Mouse (Mus musculus): Measurements from ENCODE around the gene Dnah12. TPM values are rescaled to one million over a fixed set of nuclear protein-coding genes. Genes with fewer than 3 reads are reported as not detected.
A peak's percentile ranks its signal among the peaks of the same experiment; 100 is the strongest.
"Not testable (repeated sequence)": the region's sequence is repeated elsewhere in the genome, so short reads cannot be mapped to it uniquely, and the experiment has no call there.

Gene Dnah12
- 0.08 TPM in 1 of 2 replicates, not detected in the other for polyA plus RNA-seq (2012; ENCODE audit: insufficient read depth, insufficient read length, missing spikeins)

- Histone ChIP-seq H3K4me1 (ENCODE audit: control insufficient read depth, insufficient read depth, insufficient read length, low read length) (no peaks in the 10 kb centered on the region), H3K4me3 (ENCODE audit: insufficient read depth, low read depth, low read length) (no peak within 1 kb of the TSS), H3K27ac (replicated peaks; ENCODE audit: low read depth, low read length) (no peak within 1 kb of the TSS)
Observed at GRCm38 (mm10) chr14:26692974-26693373, at the start of gene Dnah12. Gene Dnah12 (plus strand): TSS chr14:26693274.

- peaks cover 8% of the 10 kb centered on the region for H3K4me1 ChIP-seq (ENCODE audit: control insufficient read depth, insufficient read depth, insufficient read length, low read length)
- H3K4me3 ChIP-seq (ENCODE audit: insufficient read depth, low read depth, low read length), result no peak overlapping the region
- no peak overlapping the region for H3K27ac ChIP-seq (replicated peaks; ENCODE audit: low read depth, low read length)
Observed at GRCm38 (mm10) chr14:26645989-26646650, 47.0 kb upstream of the Dnah12 start.

DNA sequence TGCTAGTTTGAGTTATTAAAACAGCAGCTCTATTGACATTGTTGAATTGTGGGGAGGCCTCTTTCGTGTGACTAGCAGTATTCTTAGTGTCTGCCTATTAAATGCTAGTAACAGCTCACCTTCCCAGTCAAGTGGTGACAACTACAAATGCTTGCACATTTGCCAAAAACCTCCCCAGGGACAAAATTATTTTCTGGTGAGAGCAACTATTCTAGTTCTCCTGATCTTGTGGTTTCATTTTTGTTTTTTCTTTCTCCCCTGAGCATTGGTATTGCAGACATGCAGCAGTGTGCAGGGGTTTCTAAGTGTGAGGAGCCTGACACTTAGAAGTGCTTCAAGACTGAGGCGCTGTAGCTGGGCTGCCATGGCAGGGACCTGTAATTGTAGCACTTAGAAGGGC is 45.3 kb upstream of the Dnah12 start:
- Histone ChIP-seq H3K4me3 (ENCODE audit: insufficient read depth, low read depth, low read length) (no peak overlapping the region), H3K27ac (replicated peaks; ENCODE audit: low read depth, low read length) (no peak overlapping the region)

DNA sequence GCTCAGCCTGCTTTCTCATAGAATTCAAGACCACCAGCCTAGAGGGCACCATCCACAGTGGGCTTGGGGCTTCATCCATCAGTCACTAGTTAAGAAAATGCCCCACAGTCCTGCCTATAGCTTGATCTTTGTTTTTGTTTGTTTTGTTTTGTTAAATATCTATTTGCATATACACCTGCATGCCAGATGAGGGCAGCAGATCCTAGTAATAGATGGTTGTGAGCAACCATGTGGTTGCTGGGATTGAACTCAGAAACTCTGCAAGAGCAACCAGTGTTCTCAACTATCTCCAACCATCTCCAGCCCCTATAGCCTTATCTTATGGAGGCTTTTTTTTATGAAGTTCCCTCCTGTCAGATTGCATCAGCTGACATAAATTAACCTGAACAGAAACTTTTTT is 41.2 kb upstream of the Dnah12 start:
- no peak overlapping the region for H3K27ac ChIP-seq (replicated peaks; ENCODE audit: low read depth, low read length)
- no peak overlapping the region for H3K4me3 ChIP-seq (ENCODE audit: insufficient read depth, low read depth, low read length)
- H3K4me1 ChIP-seq (ENCODE audit: control insufficient read depth, insufficient read depth, insufficient read length, low read length), result peaks cover 5% of the 10 kb centered on the region

More for the DNA sequence above, 45.3 kb upstream of the Dnah12 start:
- peaks cover 8% of the 10 kb centered on the region for H3K4me1 ChIP-seq (ENCODE audit: control insufficient read depth, insufficient read depth, insufficient read length, low read length)

DNA sequence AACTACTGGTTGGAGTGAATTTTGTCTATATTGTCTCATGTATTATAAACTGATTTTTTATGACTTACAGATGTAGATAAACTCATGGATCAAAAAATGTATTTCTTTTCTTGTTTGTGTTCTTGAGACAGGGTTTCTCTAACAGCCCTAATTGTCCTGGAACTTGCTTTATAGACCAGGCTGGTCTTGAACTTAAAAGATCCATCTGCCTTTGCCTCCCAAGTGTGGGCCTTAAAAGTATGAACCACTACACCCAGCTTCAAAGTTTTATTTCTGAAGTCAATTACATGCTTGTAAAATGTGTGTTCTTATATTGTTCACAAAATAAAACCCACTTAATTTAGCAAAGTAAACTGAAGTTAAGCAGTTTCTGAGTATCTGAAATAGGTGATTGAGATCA is 34.9 kb upstream of the Dnah12 start:
- H3K27ac ChIP-seq (replicated peaks; ENCODE audit: low read depth, low read length), result no peak overlapping the region
- no peaks in the 10 kb centered on the region for H3K4me1 ChIP-seq (ENCODE audit: control insufficient read depth, insufficient read depth, insufficient read length, low read length)
- H3K4me3 ChIP-seq (ENCODE audit: insufficient read depth, low read depth, low read length), result no peak overlapping the region

GRCm38 (mm10) chr14:26660233-26660632 is 32.8 kb upstream of the Dnah12 start:
- Histone ChIP-seq H3K4me1 (ENCODE audit: control insufficient read depth, insufficient read depth, insufficient read length, low read length) (no peaks in the 10 kb centered on the region), H3K4me3 (ENCODE audit: insufficient read depth, low read depth, low read length) (no peak overlapping the region), H3K27ac (replicated peaks; ENCODE audit: low read depth, low read length) (no peak overlapping the region)

GRCm38 (mm10) chr14:26662016-26662415 is 31.1 kb upstream of the Dnah12 start:
- no peaks in the 10 kb centered on the region for H3K4me1 ChIP-seq (ENCODE audit: control insufficient read depth, insufficient read depth, insufficient read length, low read length)
- no peak overlapping the region for H3K4me3 ChIP-seq (ENCODE audit: insufficient read depth, low read depth, low read length)
- H3K27ac ChIP-seq (replicated peaks; ENCODE audit: low read depth, low read length), result no peak overlapping the region

DNA sequence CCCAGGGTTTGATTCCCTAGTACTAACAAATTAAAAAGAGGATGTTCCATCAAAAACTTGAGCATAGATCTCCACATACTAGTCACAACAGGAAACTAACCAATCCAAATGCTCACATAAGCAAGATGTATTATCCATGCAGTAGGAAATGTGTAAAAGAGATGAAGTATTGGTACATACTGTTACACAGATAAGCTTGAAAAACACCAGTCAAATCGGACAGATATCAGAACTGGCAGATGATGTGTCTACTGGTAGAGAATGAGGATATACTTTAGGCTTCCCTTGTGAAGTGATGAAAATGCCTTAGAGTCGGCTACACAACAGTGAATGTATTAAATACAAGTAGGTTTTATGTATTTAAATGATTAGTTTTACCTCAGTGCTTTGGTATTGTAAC is 30.6 kb upstream of the Dnah12 start:
- no peaks in the 10 kb centered on the region for H3K4me1 ChIP-seq (ENCODE audit: control insufficient read depth, insufficient read depth, insufficient read length, low read length)
- H3K27ac ChIP-seq (replicated peaks; ENCODE audit: low read depth, low read length), result no peak overlapping the region
- no peak overlapping the region for H3K4me3 ChIP-seq (ENCODE audit: insufficient read depth, low read depth, low read length)

GRCm38 (mm10) chr14:26663851-26664250 is 29.2 kb upstream of the Dnah12 start:
- Histone ChIP-seq H3K4me3 (ENCODE audit: insufficient read depth, low read depth, low read length) (no peak overlapping the region), H3K27ac (replicated peaks; ENCODE audit: low read depth, low read length) (no peak overlapping the region), H3K4me1 (ENCODE audit: control insufficient read depth, insufficient read depth, insufficient read length, low read length) (peaks cover 5% of the 10 kb centered on the region)

- Histone ChIP-seq H3K27ac (replicated peaks; ENCODE audit: low read depth, low read length) (no peak overlapping the region), H3K4me1 (ENCODE audit: control insufficient read depth, insufficient read depth, insufficient read length, low read length) (peaks cover 5% of the 10 kb centered on the region), H3K4me3 (ENCODE audit: insufficient read depth, low read depth, low read length) (peak overlapping the region; percentile 87)
Observed at GRCm38 (mm10) chr14:26667991-26668370, 25.1 kb upstream of the Dnah12 start.

DNA sequence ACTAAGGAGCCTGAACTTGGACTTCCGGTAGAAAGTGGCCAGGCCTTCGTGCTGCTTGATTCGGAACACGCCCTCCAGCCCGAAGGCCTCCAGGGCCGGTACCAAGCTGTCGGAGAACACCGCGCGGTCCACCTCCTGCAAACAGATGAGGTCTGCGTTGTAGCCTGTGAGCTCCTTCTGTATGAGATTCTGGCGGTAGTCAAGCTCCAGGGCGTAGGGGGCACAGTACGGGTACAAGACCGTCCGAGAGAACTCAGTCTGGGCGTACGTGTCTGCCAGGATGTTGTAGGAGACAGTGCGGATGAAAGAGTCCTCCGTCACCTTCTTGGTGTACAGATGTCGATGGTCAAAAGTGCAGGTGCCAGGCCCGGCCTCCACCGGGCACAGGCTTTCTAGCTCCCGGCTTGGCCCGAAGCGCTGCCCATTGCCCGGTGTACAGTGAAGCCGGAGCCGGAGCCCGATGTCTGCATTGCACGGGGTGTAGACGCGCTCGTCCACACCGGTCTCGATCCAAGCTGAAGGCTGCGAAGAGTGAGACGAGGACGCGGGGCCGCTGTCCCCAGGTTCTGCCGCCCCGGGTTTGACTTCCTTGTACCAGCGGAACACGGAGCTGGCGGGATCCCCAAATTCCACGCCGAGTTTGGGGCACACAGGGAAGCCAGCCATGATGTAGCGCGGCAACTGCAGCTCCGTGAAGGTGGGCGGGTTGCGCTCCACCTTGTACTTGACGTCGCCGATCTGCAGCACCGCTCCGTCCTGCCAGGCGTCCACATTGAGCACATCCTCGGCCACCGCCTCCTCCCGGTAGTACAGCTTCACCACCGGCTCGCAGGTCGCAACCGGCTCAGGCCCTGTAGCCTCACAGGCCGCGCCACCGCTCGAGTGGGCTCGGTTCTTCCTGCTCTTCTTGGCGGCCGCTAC is 24.4 kb upstream of the Dnah12 start:
- peak overlapping the region; percentile 26 for H3K27ac ChIP-seq (replicated peaks; ENCODE audit: low read depth, low read length)
- peak overlapping the region; percentile 87 for H3K4me3 ChIP-seq (ENCODE audit: insufficient read depth, low read depth, low read length)

GRCm38 (mm10) chr14:26669292-26670073 is 23.6 kb upstream of the Dnah12 start, which contains the start of gene Pde12:
Gene Pde12 (minus strand): TSS chr14:26669883.
- H3K4me1 ChIP-seq (ENCODE audit: control insufficient read depth, insufficient read depth, insufficient read length, low read length), result peaks cover 5% of the 10 kb centered on the region
- H3K4me3 ChIP-seq (ENCODE audit: insufficient read depth, low read depth, low read length), result peak within 1 kb of the TSS; percentile 87
- peak within 1 kb of the TSS; percentile 98 for H3K27ac ChIP-seq (replicated peaks; ENCODE audit: low read depth, low read length)

More for the DNA sequence above, 24.4 kb upstream of the Dnah12 start:
- H3K4me1 ChIP-seq (ENCODE audit: control insufficient read depth, insufficient read depth, insufficient read length, low read length), result peaks cover 5% of the 10 kb centered on the region

- H3K4me3 ChIP-seq (ENCODE audit: insufficient read depth, low read depth, low read length), result no peak overlapping the region
- peaks cover 7% of the 10 kb centered on the region for H3K4me1 ChIP-seq (ENCODE audit: control insufficient read depth, insufficient read depth, insufficient read length, low read length)
- H3K27ac ChIP-seq (replicated peaks; ENCODE audit: low read depth, low read length), result no peak overlapping the region
Observed at GRCm38 (mm10) chr14:26670964-26671363, 22.1 kb upstream of the Dnah12 start.

DNA sequence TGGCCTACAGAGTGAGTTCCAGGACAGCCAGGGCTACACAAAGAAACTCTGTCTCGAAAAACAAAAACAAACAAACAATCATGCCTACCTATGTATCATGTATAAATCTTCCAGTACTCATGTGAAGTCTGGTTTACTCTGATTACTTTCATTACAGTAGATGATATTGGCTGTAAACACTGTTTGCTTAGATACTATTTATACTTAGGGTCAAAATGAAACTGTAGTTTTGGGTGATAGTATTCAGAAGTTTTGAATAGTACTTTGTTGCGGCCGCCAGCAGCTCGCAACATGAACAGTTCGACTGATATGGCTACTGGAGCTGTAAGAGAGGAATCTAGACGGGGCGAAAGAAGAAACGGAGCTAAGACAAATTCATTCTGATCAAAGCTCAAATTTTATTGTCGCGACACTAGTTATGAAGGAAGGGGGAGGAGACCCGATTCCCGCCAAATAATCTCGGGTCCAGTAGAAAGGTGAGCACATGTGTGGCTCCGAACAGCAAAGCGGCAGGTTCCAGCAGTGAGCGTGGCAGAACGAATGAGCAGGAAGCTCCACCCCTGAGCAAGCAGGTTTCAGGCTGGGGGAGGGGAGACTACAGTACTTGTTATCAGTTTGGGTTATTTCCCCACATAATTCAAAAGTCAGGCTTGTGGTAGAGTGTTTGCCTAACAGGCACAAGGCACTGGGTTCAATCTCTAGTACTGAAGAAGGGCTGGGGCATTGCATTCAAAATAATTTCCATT is 21.0 kb upstream of the Dnah12 start:
- H3K4me1 ChIP-seq (ENCODE audit: control insufficient read depth, insufficient read depth, insufficient read length, low read length); H3K4me3 ChIP-seq (ENCODE audit: insufficient read depth, low read depth, low read length); H3K27ac ChIP-seq (replicated peaks; ENCODE audit: low read depth, low read length): not testable (repeated sequence)

Measured in brown adipose tissue, adult 24 weeks (tissue).